Mouse (Mus musculus) liver, embryonic 14.5 days (tissue): ENCODE data around the gene Kcnh6.
"Not testable (repeated sequence)": the region's sequence is repeated elsewhere in the genome, so short reads cannot be mapped to it uniquely, and the experiment has no call there.

Source experiments
- CTCF ChIP-seq: IDR thresholded peaks from 2 replicates; pipeline ENCODE4 v1.5.1; 2016; ENCODE audit warnings: antibody characterized with exemption, low read depth, control low read depth
- EP300 ChIP-seq: IDR thresholded peaks from 2 replicates; pipeline ENCODE4 v1.6.1; 2016; ENCODE audit warnings: antibody characterized with exemption, low read depth

DNA sequence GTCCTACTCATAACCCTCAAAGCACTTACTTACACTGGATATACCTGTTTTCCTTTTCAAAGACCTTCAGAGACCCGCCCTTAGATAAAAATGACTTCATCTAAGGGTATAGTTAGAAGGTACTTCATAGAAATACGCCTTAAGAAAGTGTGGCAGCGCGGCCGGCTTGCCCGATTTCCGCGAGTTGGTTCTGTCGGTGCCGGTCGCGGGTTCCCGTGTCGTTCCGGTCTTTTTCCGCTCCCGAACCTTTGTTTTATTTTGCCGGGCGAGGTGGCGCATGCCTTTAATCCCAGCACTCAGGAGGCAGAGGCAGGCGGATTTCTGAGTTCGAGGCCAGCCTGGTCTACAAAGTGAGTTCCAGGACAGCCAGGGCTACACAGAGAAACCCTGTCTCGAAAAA lies 58.7 kb downstream of the Kcnh6 start:
- TF ChIP-seq CTCF, EP300: not testable (repeated sequence)
